7 mouse cellular contexts compared by ENCODE assay signal in genomic region chr19:8741243-8741869, GRCm38 (mm10). TPM values are rescaled to one million over a fixed set of nuclear protein-coding genes. Genes with fewer than 3 reads are reported as not detected.
A peak's percentile ranks its signal among the peaks of the same experiment; 100 is the strongest.
DNase-seq lines count a peak whose midpoint lies in the region; ATAC-seq lines count a peak whose summit lies in the region.

Gene Stx5a (plus strand): TSS chr19:8741413.

- intact Hi-C loops in left cerebral cortex, postnatal 36 days (cut with DNase I): no loop called here

- peaks cover 4% of the 10 kb centered on the region for H3K36me3 ChIP-seq in intestine, embryonic 16.5 days (ENCODE audit: control insufficient read depth, insufficient read depth, low read length)
- peaks cover 13% of the 10 kb centered on the region; the same call in 1 of the 2 replicates for H3K36me3 ChIP-seq in midbrain, embryonic 11.5 days (ENCODE audit: control insufficient read depth, insufficient read depth, low read length)

- H3K27ac ChIP-seq in intestine, embryonic 16.5 days (ENCODE audit: low read length): peak within 1 kb of the TSS; percentile 98
- H3K27ac ChIP-seq in midbrain, embryonic 11.5 days (ENCODE audit: low read depth, low read length): peak within 1 kb of the TSS; percentile 80; the same call in 1 of the 2 replicates

- peak within 1 kb of the TSS; percentile 93 for H3K9ac ChIP-seq in intestine, embryonic 16.5 days (ENCODE audit: low read depth, low read length)
- peak within 1 kb of the TSS; percentile 78 for H3K9ac ChIP-seq in midbrain, embryonic 11.5 days (ENCODE audit: low read length)

- peak within 1 kb of the TSS; percentile 94 for H3K4me2 ChIP-seq in intestine, embryonic 16.5 days (ENCODE audit: low read depth, low read length)
- H3K4me2 ChIP-seq in midbrain, embryonic 11.5 days: peak within 1 kb of the TSS; percentile 90

- H3K4me1 ChIP-seq in intestine, embryonic 16.5 days (ENCODE audit: control insufficient read depth, insufficient read depth, low read length): peaks cover 18% of the 10 kb centered on the region
- peaks cover 14% of the 10 kb centered on the region for H3K4me1 ChIP-seq in midbrain, embryonic 11.5 days (ENCODE audit: control insufficient read depth, insufficient read depth, low read length)

- under 1% methylated on average over 36 of the region's 36 CpGs for WGBS in intestine, embryonic 16.5 days
- under 1% methylated on average over 36 of the region's 36 CpGs for WGBS in midbrain, embryonic 11.5 days

- peak; percentile 96 for DNase-seq in adrenal gland, adult 8-10 months
- peak; percentile 97 for DNase-seq in embryo, embryonic 9.5 days (ENCODE audit: extremely low spot score)
- DNase-seq in gastrocnemius, postnatal 4 days (ENCODE audit: low spot score in 2 of 2): peak; percentile 83 to 94
- peak; percentile 95 to 96 for DNase-seq in left cerebral cortex, postnatal 36 days (ENCODE audit: low spot score in 2 of 2)
- peak; percentile 100 for DNase-seq in midbrain, embryonic 11.5 days (ENCODE audit: low spot score, missing footprints)
- DNase-seq in skeletal muscle tissue, adult 2 months (ENCODE audit: low read depth, low spot score): peak; percentile 97

- H3K4me3 ChIP-seq in intestine, embryonic 16.5 days (ENCODE audit: low read length): peak within 1 kb of the TSS; percentile 96
- peak within 1 kb of the TSS; percentile 57 for H3K4me3 ChIP-seq in midbrain, embryonic 11.5 days (ENCODE audit: low read depth, low read length)

- H3K9me3 ChIP-seq in intestine, embryonic 16.5 days (ENCODE audit: control insufficient read depth, low read length): no peaks in the 10 kb centered on the region
- no peaks in the 10 kb centered on the region for H3K9me3 ChIP-seq in midbrain, embryonic 11.5 days (ENCODE audit: control insufficient read depth, low read length)

- H3K27me3 ChIP-seq in intestine, embryonic 16.5 days (replicated peaks; ENCODE audit: control insufficient read depth, insufficient read depth, low read length): no peaks in the 10 kb centered on the region
- no peaks in the 10 kb centered on the region for H3K27me3 ChIP-seq in midbrain, embryonic 11.5 days (ENCODE audit: control insufficient read depth, insufficient read depth, low read length)

- ATAC-seq in intestine, embryonic 16.5 days: peak; percentile 98
- ATAC-seq in midbrain, embryonic 11.5 days (ENCODE audit: low FRiP score): peak; percentile 99

RNA-seq across cellular contexts. Expression of gene Stx5a, which starts in this region (rescaled TPM):
- 100 to 1,000 TPM in 3 of 4 experiments, 10 to 100 TPM in 1; 90.9 to 138 (median 118) TPM for total RNA-seq in adrenal gland, adult 8-10 months (2022)
- total RNA-seq in gastrocnemius, postnatal 4 days (2021): 10 to 100 TPM; 59.1 to 60.5 TPM
- polyA plus RNA-seq in intestine, embryonic 16.5 days (2015; fragmentation: Nextera tagmentation; extraction: Ambion mirVana): 120 and 124 TPM in 2 replicates
- 10 to 100 TPM; 57.9 to 81.8 TPM for total RNA-seq in left cerebral cortex, postnatal 36 days (2021)
- 85.6 and 94.7 TPM in 2 replicates for polyA plus RNA-seq in midbrain, embryonic 11.5 days (2014; fragmentation: Nextera tagmentation; extraction: Ambion mirVana)

Comparison
In these comparisons a context has a peak if more than half of its experiments do, and no peak if none do; other contexts are left out.
1. Peak in every context shown above with its lines: DNase-seq, ATAC-seq, H3K4me3 ChIP-seq and H3K27ac ChIP-seq.